Mouse (Mus musculus) CD4-positive, CD25-positive, alpha-beta regulatory T cell, adult 9 weeks (primary cell): ENCODE results near the gene Cyp2u1. TPM values are rescaled to one million over a fixed set of nuclear protein-coding genes. Genes with fewer than 3 reads are reported as not detected.

ENCODE experiments used
- polyA plus RNA-seq: library from polyadenylated mRNA; unstranded; fragments of 100-300 nt; shearing (Covaris generic); gene quantifications from one replicate; pipeline ENCODE4 v1.2.1, GENCODE M21; 2017

Gene Cyp2u1
- polyA plus RNA-seq: 0.32 TPM

DNA sequence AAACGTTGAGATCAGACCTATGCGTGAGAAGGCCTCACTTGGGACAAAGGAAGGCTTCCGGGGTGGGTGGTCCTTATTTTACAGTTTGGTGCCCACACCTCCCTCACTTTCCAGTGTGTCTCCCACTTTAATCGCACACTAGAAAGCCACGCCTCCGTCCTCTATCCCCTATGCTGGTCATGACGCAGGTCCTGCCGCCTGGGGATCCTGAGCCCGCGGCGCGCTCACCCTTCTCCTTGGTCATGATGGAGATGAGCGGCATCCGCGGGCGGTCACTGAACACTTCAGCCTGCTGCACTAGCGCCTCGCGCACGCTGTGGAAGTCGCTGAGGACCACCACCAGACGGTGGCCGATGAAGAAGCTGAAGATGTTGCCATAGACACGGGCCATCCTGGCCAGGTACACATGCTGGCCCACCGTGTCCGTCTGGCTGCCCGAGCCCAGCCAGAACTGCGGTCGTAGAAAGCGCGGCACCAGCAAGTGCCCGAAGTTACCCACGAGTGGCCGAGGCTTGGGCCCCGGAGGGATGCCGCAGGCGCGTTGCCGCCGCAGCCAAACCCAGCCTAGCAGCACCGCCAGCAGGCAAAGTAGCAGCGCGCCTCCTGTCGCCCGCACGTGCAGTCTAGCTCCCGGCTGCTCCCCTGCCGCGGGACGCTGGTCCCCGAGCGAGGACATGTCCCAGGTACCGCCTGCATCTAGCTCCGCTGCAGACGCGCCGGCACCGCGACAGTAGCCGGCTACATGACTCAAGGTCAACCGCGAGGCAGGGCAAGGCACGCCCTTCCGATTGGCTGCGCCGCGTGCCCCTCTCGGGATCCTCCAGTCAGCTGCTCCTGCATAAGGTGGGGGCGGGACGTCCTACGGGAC, at the start of gene Cyp2u1:
TSS of gene Cyp2u1 (minus strand) at position 776 of the 868 bp plus-strand sequence.

DNA sequence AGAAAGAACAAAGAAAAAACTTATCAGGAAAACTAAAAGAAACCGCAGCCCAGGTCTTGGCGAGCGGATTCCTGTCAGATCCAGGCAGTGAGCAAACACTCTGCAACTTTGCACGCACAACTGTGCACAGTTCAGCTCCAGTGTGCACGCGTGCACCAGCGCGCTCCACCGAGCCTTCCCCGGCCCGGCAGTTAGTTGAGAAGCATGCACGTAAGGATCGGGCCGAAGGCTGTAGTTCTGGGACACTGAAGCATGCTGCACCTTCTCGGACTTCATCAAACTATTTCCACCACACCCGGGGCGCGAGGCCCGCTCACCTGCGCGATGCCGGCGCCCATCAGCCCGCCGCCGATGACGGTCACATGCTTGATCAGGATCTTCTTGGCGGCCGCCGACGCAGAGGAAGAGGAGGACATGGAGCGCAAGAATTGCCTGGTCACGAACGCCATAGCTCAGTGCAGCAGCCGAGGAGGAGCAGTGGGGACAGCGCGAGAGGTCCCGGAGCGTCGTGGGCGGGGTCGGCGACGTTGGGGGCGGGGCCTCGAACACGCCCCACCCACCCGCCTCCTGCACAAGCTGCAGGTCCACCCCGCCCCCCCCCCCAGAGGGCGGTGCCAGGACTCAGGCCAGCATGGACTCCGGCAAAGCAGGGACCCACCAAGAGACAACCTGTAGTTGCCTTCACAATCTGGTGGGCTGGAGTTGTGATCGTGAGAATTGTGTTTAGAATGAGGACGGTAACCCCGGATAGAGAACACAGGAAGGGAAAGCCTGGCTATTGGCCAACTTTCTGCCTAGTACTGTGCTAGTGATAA, 31.3 kb downstream of the Cyp2u1 start, which contains the start of gene Hadh:
TSS of gene Hadh (minus strand) at position 543 of the 815 bp plus-strand sequence.

Other genes starting within 250 kb of the Cyp2u1 start
- gene Lef1, start 192.8 kb downstream of the Cyp2u1 start, polyA plus RNA-seq: 356 TPM
- 77.6 TPM for gene Hadh, start 31.1 kb downstream of the Cyp2u1 start, polyA plus RNA-seq
- gene Sgms2, start 188.2 kb upstream of the Cyp2u1 start, polyA plus RNA-seq: 0.12 TPM